Mouse (Mus musculus): Measurements from ENCODE around the gene Anxa6. TPM values are rescaled to one million over a fixed set of nuclear protein-coding genes. Genes with fewer than 3 reads are reported as not detected.

Anxa6 gene
- total RNA-seq, 2 experiments from 2014 or later = 466 to 474 TPM

DNA sequence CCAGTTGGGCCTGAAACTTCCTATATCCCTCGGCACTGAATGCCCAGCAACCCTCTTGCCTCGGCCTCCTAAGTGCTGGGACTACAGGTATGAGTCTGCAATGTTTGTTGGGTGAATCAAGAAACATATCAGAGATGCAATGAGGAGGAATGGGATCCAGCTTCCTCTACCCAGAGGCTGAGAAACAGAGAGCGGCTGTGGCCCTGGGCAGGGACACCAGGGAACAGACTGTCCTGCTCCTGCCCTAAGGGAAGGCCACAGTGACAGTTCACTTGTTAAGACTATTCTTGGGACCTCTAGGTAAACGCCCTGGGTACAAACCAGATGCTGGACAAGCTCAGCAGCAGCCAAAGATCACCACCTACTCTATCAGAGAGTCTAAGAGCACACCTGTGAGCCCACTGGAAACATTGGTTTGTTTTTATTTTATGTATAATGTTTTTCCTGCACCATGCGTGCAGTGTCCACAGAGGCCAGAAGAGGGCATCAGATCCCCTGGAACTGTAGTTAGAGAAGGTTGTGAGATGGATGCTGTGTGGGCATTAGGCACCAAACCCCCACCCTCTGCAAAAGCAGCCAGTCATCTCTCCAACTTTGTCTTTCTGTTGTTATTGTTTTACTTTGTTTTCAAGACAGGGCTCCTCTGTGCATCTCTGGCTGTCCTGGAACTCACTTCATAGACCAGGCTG, 101.7 kb downstream of the Anxa6 start:
- peak in 1 of 2 experiments; percentile 49 for DNase-seq (ENCODE audit: low spot score in 2 of 2)

- peak in 1 of 2 experiments; percentile 45 for DNase-seq (ENCODE audit: low spot score in 2 of 2)
Observed at GRCm38 (mm10) chr11:54930318-54930979, 102.8 kb downstream of the Anxa6 start.

- DNase-seq (ENCODE audit: low spot score in 2 of 2) = no peak
Observed at GRCm38 (mm10) chr11:54929744-54930143, 103.5 kb downstream of the Anxa6 start.

DNA sequence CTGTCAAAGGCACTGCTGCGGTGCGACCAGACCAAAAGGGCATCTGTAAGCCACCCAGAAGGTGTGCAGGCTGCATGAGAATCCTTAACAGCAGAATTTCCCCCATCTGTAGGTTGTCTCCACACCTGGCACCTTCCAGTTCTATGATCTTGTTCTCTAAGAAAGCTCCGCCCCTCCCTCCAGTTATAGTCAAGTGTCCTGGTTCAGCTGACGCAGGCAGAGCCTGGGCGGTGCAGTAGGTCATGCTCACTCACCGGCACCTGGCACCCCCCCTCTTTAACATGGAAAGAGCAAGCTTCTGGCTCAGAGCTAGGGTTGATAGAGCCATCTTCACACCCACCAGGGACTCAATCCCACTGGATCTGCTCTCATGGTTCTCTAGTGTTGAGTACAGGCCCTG, 104.0 kb downstream of the Anxa6 start:
- no peak for DNase-seq (ENCODE audit: low spot score in 2 of 2)

Other genes starting within 250 kb of the Anxa6 start
- 10 to 100 TPM; 30.9 to 36.3 TPM for gene Cdc42se2, start 245.8 kb downstream of the Anxa6 start, total RNA-seq (2021)
- gene Lyrm7, start 172.5 kb downstream of the Anxa6 start, total RNA-seq (2021) = 10 to 100 TPM; 12.2 to 18.9 TPM
- 100 to 1,000 TPM; 291 TPM for gene Hint1, start 167.1 kb downstream of the Anxa6 start, total RNA-seq (2021)
- gene Gpx3, start 131.0 kb downstream of the Anxa6 start, total RNA-seq (2021) = 10 to 100 TPM; 26.2 to 33.7 TPM
- gene Tnip1, start 70.5 kb downstream of the Anxa6 start, total RNA-seq (2021) = 10 to 100 TPM; 44.4 to 51.3 TPM
- 10 to 100 TPM; 13.2 to 17.9 TPM for gene Ccdc69, start 44.7 kb upstream of the Anxa6 start, total RNA-seq (2021)
- 10 to 100 TPM; 15.4 to 15.8 TPM for gene Gm2a, start 64.7 kb upstream of the Anxa6 start, total RNA-seq (2021)
- gene Slc36a3, start 118.3 kb upstream of the Anxa6 start, total RNA-seq (2021) = not detected
- 1 to 10 TPM; 4.2 to 5.6 TPM for gene Slc36a2, start 151.6 kb upstream of the Anxa6 start, total RNA-seq (2021)
- 10 to 100 TPM in 1 of 2 experiments, 1 to 10 TPM in 1; 9.6 to 11.1 TPM for gene Slc36a1, start 170.9 kb upstream of the Anxa6 start, total RNA-seq (2021)